Mouse (Mus musculus) common myeloid progenitor, adult 5-6 weeks (primary cell): ENCODE results near the gene Plekhj1. TPM values are rescaled to one million over a fixed set of nuclear protein-coding genes. Genes with fewer than 3 reads are reported as not detected.

Experiments used
- ATAC-seq: replicated peaks from 2 replicates; pipeline ENCODE4 v1.8.0; 2016; ENCODE audit warnings: low read depth, mild to moderate bottlenecking, moderate TSS enrichment, inconsistent platforms; ENCODE audit not compliant: poor library complexity, severe bottlenecking
- total RNA-seq: library from RNA; stranded (forward); fragments of 200-1000, 187-1606 nt; gene quantifications from 2 replicates; pipeline ENCODE4 v1.2.3, GENCODE M21; 2017

Gene Plekhj1
- total RNA-seq, 1 experiment from 2014 or later = 36.7 TPM

DNA sequence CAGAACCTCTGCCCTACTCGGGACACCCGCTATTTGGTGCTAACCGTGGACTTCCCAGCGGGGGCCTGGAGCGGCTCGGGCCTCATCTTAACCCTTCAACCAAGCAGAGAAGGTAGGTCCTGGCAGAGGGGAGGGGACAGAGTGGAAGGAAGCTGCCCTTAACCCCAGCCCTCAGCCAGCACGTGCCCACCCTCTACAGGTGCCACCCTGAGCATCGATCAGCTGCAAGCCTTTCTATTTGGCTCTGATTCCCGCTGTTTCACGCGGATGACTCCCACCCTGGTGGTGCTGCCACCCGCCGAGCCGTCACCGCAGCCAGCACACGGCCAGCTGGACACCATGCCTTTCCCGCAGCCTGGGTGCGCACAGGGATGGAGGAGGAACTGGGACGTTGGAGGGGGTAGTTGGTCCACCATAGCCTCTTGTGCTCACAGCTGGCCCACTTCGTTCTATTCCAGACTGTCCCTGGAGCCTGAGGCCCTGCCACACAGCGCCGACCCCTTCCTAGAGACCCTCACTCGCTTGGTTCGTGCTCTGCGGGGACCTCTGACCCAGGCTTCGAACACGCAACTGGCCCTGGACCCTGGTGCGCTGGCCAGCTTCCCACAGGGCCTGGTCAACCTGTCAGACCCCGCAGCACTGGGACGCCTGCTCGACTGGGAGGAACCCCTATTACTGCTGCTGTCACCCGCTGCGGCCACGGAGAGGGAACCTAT, 8.1 kb upstream of the Plekhj1 start:
- no peak for ATAC-seq

- peak; percentile 70 for ATAC-seq
Observed at GRCm38 (mm10) chr10:80805925-80806324, 7.5 kb upstream of the Plekhj1 start.

- ATAC-seq = no peak
Observed at GRCm38 (mm10) chr10:80805322-80805721, 6.9 kb upstream of the Plekhj1 start.

GRCm38 (mm10) chr10:80804916-80805315, 6.5 kb upstream of the Plekhj1 start, which contains the start of gene Amh:
Gene Amh (plus strand): TSS chr10:80805243.
- no peak for ATAC-seq

DNA sequence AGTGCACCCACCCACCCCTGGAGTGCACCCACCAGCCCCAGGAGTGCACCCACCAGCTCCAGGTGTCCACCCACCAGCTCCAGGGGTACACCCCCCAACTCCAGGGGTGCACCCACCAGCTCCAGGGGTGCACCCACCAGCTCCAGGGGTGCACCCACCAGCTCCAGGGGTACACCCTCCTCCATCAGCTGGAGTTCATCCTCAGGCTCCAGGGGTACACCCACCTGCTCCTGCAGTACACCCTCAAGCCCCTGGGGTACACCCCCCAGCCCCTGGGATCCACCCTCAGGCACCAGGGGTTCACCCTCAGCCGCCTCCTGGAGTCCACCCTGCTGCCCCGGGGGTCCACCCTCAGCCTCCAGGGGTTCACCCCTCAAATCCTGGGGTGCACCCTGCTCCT, 5.9 kb upstream of the Plekhj1 start:
- ATAC-seq = no peak

GRCm38 (mm10) chr10:80802996-80803395, 4.6 kb upstream of the Plekhj1 start:
- no peak for ATAC-seq

DNA sequence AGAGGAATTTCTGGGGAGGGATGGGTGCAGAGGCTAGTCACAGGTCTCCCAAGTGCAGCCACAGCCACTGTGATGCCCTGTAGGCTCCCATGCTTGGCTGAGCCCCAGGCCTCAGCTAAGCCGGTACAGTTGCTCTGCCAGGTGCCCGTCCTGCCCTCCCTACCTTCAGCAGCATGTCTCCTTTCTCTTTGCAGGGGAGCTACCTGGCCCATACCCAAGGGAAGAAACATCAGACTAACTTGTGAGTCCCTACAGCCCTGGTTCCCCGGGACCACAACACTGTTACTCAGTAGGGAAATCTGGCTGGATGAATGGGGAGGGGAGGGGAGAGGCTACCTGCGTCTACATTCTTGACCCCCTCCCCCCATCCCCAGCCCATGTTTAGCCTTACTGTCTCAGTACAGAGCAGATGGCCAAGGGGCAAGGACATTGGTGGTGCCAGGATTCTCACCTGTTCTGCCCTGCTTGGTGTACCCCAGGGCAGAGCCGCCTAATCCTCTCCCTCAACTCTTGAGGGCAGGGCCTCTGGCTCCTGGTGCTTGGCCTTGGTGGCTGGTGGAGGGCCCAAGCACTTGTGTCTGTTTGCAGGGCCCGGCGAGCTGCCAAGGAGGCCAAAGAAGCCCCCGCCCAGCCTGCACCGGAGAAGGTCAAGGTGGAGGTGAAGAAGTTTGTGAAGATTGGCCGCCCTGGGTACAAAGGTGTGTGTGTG, 3.9 kb upstream of the Plekhj1 start:
- no peak for ATAC-seq

DNA sequence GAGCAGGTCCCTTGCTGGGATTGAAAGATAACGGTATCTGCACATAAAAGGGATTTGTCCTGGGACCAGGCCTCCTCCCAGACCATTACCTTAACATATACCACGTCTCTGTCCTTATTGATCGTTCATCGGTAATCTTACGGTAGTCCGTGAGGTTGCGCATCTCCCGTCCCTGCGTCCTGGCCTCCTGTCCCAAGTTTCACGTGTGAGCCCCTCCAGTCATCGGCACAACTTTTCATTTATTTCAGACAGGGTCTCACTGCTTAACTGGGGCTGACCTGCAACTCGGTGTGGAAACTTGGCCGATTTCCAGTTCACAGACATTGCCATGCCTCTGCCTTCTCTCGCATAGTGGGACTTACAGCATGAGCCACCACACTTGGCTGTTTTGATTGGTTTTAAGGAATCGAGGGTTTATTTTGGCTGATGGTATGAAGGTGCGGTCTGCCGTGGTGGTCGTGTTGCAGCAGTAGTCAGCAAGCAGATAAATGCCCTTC, 692 bp upstream of the Plekhj1 start:
- ATAC-seq = no peak

DNA sequence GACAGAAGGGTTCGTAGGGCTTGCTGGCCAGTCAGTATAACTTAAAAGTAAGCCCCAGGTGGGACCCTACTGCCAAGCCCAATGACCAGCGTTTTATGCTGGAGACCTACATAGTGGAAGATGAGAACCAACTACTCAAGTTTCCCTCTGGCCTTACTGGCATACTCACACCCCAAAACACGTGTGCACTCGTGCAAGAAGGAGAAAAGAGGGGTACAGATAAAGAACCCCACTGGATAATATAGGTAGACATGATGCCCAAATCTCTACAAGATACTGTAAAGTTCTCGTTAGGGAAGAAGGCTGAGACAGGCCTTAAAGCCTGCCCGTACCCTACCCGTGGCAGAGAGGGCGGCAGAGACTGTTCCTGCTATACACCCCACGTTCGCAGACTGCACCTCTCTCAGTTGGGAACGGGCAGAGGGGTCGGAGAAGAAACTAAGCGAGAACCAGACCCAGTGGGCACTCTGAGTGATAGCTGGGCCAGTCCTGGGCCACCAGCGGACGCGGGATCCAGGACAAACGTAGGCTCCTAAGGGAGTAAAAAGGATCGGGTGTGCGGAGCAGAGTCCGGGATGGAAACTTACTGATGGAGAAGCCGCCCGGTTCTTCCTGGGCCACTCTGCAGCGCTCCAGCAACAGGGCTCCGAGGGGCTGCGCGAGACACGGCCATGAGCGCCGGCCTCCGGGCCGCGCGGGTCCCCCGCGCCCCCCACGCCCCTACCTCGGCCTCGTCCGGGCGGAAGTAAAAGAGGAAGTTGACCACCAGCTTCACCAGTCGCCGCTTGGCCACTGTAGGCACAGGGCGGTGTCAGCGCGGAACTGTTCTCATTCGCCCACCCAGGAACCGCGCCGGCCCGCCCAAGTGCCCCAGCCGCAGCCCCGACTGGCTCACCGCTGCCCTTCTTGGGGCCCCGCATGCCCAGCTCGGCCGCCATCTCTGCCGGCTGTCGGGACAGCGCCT, 958 bp downstream of the Plekhj1 start:
- peak; percentile 29 for ATAC-seq

DNA sequence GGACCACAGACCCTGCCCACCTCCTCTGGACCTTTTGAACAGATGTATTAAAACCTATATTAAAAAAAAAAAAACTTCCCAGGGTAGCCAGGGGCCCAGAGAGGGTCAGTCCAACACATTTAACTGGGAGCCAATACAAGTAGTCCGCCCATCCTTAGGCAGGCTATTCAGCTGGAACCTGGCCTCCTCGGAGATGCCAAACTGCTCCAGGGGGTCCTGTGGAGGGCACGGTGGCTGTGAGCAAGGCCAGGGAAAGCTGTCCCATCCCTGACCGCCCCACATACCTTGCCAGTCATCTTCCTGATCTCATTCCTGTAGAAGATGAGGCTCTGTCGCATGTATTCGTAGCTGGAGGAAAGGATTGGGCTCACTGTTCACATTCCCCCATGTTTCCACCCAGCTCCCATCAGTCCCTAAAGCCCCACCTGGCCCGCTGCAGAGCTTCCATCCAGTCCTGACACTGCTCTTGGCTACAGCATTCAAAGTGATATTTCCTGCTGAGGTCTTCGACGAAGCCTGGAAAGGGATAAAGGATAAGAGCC, 2.0 kb downstream of the Plekhj1 start:
- no peak for ATAC-seq

DNA sequence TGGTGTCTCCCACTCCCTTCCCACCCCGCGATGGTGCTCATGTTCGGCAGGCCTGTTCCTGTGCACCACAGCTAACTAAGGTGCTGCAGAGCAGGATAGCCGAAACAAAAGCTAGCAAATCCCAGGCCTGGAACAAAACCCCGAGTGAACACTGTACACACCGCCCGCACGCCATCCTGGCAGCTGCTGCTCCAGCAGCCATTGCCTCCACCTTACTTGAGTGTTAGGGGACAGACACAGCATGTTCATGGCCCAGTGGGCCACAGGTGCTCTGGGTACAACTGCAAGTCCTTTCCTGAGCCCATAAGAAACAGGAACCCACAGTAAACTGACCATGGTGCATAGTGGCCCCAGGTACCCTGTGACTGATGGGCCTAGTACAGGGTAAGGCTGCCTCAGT, 3.7 kb downstream of the Plekhj1 start:
- no peak for ATAC-seq

DNA sequence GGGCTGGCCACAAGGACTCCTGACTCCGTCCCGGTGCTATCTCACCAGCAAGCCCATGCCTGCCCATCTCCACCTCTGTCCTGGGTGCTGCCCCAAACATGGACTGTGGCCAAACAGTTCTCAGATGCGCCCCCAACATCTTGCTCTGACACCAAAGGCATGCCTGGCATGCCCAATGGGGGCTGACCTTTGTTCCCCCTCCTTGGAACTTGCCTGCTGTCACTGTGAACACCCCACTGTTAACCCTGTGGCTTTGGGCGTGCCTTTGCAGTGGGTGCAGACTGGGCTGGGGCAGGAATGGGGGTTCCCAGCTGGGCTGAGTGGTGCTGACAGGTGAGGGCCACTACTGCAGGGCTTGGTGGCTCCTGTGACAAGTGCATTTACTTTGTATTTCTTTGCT, 4.6 kb downstream of the Plekhj1 start:
- no peak for ATAC-seq

DNA sequence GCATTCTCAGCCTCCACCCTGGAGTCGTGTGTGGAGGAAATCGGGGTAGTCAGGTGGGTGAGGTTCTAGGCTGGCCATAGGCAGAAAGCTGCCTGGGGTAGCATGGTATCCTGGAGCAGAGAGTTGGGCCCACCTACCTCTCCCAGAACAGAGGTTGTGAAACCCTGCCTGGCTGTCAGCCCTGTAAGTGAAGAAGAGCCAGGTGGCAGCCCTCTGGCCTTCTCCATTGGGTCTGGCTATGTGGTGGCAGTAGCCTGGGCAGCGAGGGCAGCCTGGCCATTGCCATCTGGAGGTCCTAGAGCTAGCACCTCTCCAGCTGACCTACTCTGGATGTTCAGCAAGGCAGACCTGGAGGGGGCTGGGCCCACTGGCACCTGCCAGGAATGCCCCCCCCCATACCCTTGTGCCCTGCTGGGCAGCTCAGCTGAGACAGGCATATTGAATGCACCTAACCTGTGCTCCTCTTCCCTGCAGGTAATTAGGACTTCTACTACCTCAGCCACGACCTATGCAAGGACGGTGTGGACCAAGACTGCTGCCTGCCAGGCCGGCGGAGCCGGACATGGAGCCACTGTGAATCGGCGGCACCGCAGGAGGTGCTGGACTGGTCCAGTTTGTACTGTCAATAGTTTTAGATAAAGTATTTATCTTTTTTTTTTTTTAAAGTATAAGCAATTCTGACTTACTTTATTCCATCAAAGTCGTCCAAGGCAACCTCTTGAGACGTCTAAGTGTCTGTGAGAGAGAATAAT, 5.2 kb downstream of the Plekhj1 start:
- ATAC-seq = no peak

DNA sequence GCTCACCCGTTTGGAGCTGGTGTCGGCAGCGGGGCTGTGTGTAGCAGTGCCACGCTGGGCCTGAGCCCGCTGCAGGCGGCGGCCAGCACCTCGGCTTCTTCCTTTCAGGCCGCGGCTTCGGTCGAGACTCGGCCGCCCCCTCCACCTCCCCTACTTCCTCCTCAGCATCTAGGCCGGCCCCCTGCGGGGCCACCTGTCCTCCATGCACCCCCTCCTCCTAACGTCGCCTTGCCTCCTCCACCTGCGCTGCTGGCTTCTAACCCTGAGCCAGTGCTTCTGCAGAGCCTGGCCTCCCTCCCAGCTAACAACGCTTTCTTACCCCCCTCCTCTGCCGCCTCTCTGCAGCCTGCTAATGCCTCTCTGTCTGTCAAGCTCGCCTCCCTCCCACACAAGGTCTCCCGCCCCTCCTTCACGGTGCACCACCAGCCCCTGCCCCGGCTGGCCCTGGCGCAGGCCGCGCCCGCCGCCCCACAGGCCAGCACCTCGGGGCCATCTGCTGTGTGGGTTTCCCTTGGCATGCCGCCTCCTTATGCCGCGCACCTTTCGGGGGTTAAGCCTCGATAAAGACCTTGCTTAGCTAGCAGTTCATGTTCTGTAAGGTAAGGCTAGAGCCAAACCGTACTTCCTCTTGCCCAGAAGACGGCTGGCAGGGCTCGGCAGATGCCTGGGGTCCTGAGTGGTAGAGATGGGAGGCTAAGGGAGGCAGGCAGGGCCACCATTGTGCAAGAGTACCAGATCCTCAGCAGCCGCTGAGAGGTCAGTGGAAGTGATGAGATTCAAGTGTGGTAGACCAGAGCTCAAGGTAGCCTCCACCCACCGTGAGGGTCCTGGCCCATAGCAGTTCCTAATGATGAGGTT, 6.0 kb downstream of the Plekhj1 start:
- peak; percentile 30 for ATAC-seq

GRCm38 (mm10) chr10:80791476-80792174, 6.8 kb downstream of the Plekhj1 start:
- no peak; the same call in 1 of the 2 replicates for ATAC-seq

- ATAC-seq = no peak
Observed at GRCm38 (mm10) chr10:80790761-80791404, 7.5 kb downstream of the Plekhj1 start.

GRCm38 (mm10) chr10:80787517-80787916, 10.9 kb downstream of the Plekhj1 start:
- no peak for ATAC-seq
